Mouse (Mus musculus) liver, postnatal 0 days (tissue): ENCODE measurements around the gene Sspn. TPM values are rescaled to one million over a fixed set of nuclear protein-coding genes. Genes with fewer than 3 reads are reported as not detected.

Experiments used
- ATAC-seq: fragments of 200-750 bp; cut with Nextera tagmentation; 2 replicates; pipeline ENCODE4 v1.8.0; 2017; ENCODE audit warnings: mild to moderate bottlenecking, moderate library complexity
- DNase-seq: peaks from one replicate; pipeline ENCODE4 v3.0.0-alpha.2; 2016
- H3K27ac ChIP-seq: fragments of 300-500 bp; sonication (generic); 2 replicates; pipeline ENCODE4 v1.5.1; 2014; ENCODE audit warnings: antibody characterized with exemption, moderate library complexity, mild to moderate bottlenecking, low read depth
- H3K27me3 ChIP-seq: fragments of 300-500 bp; sonication (generic); 2 replicates; pipeline ENCODE4 v1.6.1; 2014; ENCODE audit warnings: low read length, control low read depth, mixed read lengths; ENCODE audit not compliant: insufficient read depth
- H3K36me3 ChIP-seq: fragments of 300-500 bp; sonication (generic); replicated peaks from 2 replicates; pipeline ENCODE4 v1.6.1; 2014; ENCODE audit warnings: mild to moderate bottlenecking, control low read depth, low read length, moderate library complexity, mixed read lengths; ENCODE audit not compliant: insufficient read depth
- H3K4me1 ChIP-seq: fragments of 300-500 bp; sonication (generic); 2 replicates; pipeline ENCODE4 v1.6.1; 2014; ENCODE audit warnings: antibody characterized with exemption, mild to moderate bottlenecking, control low read depth; ENCODE audit not compliant: insufficient read depth
- H3K4me2 ChIP-seq: fragments of 300-500 bp; sonication (generic); 2 replicates; pipeline ENCODE4 v1.6.1; 2014; ENCODE audit warnings: low read depth, mild to moderate bottlenecking, low read length, moderate library complexity, mixed read lengths
- H3K4me3 ChIP-seq: fragments of 300-500 bp; sonication (generic); 2 replicates; pipeline ENCODE4 v1.5.1; 2014; ENCODE audit warnings: low read depth, low read length
- H3K9ac ChIP-seq: fragments of 300-500 bp; sonication (generic); replicated peaks from 2 replicates; pipeline ENCODE4 v1.6.1; 2014; ENCODE audit warnings: mild to moderate bottlenecking, moderate library complexity
- H3K9me3 ChIP-seq: fragments of 300-500 bp; sonication (generic); 2 replicates; pipeline ENCODE4 v1.6.1; 2016; ENCODE audit warnings: mild to moderate bottlenecking, control low read depth, low read length, mixed read lengths
- CTCF ChIP-seq: sonication (generic); IDR thresholded peaks from 2 replicates; pipeline ENCODE4 v1.5.1; 2016; ENCODE audit warnings: antibody characterized with exemption, low read depth
- EP300 ChIP-seq: IDR thresholded peaks from 2 replicates; pipeline ENCODE4 v1.6.1; 2016; ENCODE audit warnings: antibody characterized with exemption, low read depth, mild to moderate bottlenecking
- WGBS: fragments of 180-500 bp; shearing (Covaris S2); extraction: QIAGEN DNeasy Blood & Tissue Kit; methylation state at CpG from one replicate; pipeline ENCODE4 v1.1.7; 2014; ENCODE audit not compliant: insufficient replicate concordance; 5-methylcytosine and 5-hydroxymethylcytosine counted together
- polyA plus RNA-seq: library from polyadenylated mRNA; unstranded; fragments of >200 nt; fragmentation: Nextera tagmentation; extraction: Ambion mirVana; gene quantifications from 2 replicates; pipeline ENCODE4 v1.2.1, GENCODE M21; 2015

Gene Sspn
- polyA plus RNA-seq, 1 experiment from 2014 or later, result 0.51 TPM

DNA sequence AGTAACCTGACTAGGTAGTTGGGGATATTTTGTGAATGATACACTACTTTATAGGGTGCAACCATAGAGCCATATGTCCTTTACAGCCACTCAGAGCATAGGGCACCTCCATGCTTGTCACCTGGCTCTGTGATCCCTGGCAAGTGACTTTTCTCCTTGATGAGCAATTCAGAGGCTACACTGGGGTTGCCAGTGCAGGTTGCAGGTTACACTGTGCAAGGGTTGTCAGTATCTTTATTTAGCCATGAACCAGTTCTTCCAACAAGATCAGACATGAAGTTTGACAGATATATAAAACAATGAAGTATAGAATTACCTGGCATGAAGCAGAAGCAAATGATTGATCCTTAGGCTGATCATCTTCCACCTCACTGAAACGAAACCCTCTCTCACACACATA is 59.1 kb downstream of the Sspn start:
- ATAC-seq, result no peak
- WGBS, result 67% methylated on average over 1 of the region's 1 CpGs
- H3K36me3 ChIP-seq, result no peaks in the 10 kb centered on the region

GRCm38 (mm10) chr6:145992526-145992925 is 61.1 kb downstream of the Sspn start:
- no peak for ATAC-seq

More for the DNA sequence above, 59.1 kb downstream of the Sspn start:
- Histone ChIP-seq H3K9me3 (no peaks in the 10 kb centered on the region), H3K27me3 (no peaks in the 10 kb centered on the region), H3K4me2 (no peak overlapping the region), H3K4me1 (no peaks in the 10 kb centered on the region), H3K4me3 (no peak overlapping the region), H3K9ac (no peak overlapping the region), H3K27ac (no peak overlapping the region)
- no peak for DNase-seq
- no peak for TF ChIP-seq CTCF
- no peak for TF ChIP-seq EP300

GRCm38 (mm10) chr6:145992985-145993384 is 61.5 kb downstream of the Sspn start:
- DNase-seq (no peak), ATAC-seq (no peak)
- 77% methylated on average over 10 of the region's 10 CpGs for WGBS
- Histone ChIP-seq H3K4me3 (no peak overlapping the region), H3K27me3 (no peaks in the 10 kb centered on the region), H3K9me3 (no peaks in the 10 kb centered on the region), H3K9ac (no peak overlapping the region), H3K27ac (no peak overlapping the region), H3K4me1 (no peaks in the 10 kb centered on the region), H3K36me3 (no peaks in the 10 kb centered on the region), H3K4me2 (no peak overlapping the region)
- TF ChIP-seq EP300, result no peak

More at GRCm38 (mm10) chr6:145992526-145992925, 61.1 kb downstream of the Sspn start:
- Histone ChIP-seq H3K9ac (no peak overlapping the region), H3K4me1 (no peaks in the 10 kb centered on the region), H3K36me3 (no peaks in the 10 kb centered on the region), H3K9me3 (no peaks in the 10 kb centered on the region), H3K4me2 (no peak overlapping the region), H3K27ac (no peak overlapping the region), H3K4me3 (no peak overlapping the region), H3K27me3 (no peaks in the 10 kb centered on the region)
- TF ChIP-seq CTCF (no peak), EP300 (no peak)
- no peak for DNase-seq
- WGBS, result 66% methylated on average over 11 of the region's 11 CpGs

DNA sequence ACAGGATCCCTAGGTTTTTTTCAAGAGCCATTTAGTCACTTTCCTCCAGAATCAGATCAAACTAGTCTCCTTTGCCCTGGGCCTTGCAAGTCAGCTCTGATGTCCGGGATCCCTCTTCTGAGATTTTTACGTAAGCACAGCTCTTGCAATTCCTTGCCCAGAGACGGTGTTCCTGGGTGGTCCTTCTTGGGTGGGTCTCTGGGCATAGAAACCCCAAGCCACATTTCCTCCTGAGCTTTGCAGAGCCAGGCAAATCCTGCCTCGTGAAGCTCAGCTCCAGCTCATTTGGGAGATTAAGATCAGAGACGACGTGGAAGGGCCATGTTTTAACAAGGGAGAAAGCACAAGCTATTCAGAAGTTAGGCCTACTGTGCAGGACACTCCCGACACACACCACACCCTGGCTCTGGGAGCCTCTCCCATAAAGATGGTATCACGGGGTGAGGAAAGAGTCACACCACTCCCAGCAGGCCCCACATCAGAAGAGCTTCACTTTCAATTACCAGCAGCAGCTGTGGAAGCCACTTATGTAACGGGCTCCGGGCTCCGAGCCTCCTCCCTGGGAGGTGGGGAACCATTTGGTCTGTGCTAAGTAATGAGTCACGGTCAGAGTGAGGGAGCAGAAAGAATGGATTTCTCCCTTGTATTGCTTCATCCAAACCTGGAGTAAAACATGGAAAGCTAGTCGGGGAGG is 67.0 kb downstream of the Sspn start:
- no peaks in the 10 kb centered on the region for H3K9me3 ChIP-seq
- no peak overlapping the region for H3K9ac ChIP-seq
- no peak overlapping the region for H3K4me3 ChIP-seq
- WGBS, result 46% methylated on average over 13 of the region's 13 CpGs
- no peak for TF ChIP-seq CTCF
- no peak for TF ChIP-seq EP300
- DNase-seq (no peak), ATAC-seq (no peak)
- H3K36me3 ChIP-seq, result no peaks in the 10 kb centered on the region
- H3K4me2 ChIP-seq, result no peak overlapping the region
- H3K4me1 ChIP-seq, result no peaks in the 10 kb centered on the region
- H3K27ac ChIP-seq, result no peak overlapping the region
- no peaks in the 10 kb centered on the region for H3K27me3 ChIP-seq

GRCm38 (mm10) chr6:146000767-146001166 is 69.3 kb downstream of the Sspn start:
- Histone ChIP-seq H3K4me1 (no peaks in the 10 kb centered on the region), H3K4me2 (no peak overlapping the region), H3K36me3 (no peaks in the 10 kb centered on the region), H3K27me3 (no peaks in the 10 kb centered on the region), H3K9ac (no peak overlapping the region), H3K27ac (no peak overlapping the region), H3K4me3 (no peak overlapping the region), H3K9me3 (no peaks in the 10 kb centered on the region)
- TF ChIP-seq EP300 (no peak), CTCF (no peak)
- ATAC-seq (no peak), DNase-seq (no peak)
- WGBS, result 84% methylated on average over 1 of the region's 1 CpGs

DNA sequence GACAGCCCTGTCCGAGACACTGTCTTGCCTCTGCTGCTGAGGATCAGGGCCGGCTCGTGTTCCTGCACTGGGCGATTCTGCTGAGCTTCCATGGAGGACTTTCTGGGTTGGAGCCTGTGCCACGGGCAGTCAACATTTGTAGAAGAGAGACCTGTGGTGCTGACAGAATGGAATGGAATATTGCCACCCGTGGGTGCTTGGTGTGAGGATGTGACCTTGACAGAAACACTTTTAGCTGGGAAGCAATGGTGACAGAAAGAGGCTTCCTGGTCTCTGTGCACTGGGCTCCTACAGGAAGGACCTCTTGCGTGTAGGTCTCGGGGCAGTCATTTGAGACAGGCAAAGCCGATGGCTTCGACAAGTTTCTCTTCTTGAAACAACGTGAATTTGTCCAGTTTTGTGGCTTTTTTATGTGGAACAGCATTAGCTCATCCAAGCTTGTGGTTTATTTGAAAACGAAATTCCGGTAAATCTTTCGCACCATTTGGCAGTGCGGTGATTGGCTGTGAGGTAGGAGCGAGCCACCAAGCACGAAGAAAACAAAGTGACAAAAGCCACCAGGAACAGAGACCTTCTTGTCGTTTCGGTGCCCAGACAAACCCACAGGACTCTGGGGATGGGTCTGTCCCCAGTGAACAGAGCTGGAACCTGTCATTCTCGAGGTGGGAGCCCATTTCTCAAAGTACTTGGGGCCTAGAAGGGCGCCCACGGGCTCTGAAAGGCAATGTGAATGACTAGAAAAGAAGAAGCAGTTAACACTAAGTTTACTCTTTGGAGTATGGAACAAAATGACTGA is 70.2 kb downstream of the Sspn start:
- Histone ChIP-seq H3K4me3 (no peak overlapping the region), H3K9ac (no peak overlapping the region), H3K27ac (no peak overlapping the region), H3K4me2 (no peak overlapping the region), H3K4me1 (no peaks in the 10 kb centered on the region), H3K27me3 (no peaks in the 10 kb centered on the region), H3K36me3 (no peaks in the 10 kb centered on the region), H3K9me3 (no peaks in the 10 kb centered on the region)
- 78% methylated on average over 22 of the region's 22 CpGs for WGBS
- TF ChIP-seq CTCF (no peak), EP300 (no peak)
- ATAC-seq (no peak), DNase-seq (no peak)
